9 mouse cellular contexts compared by ENCODE assay signal in the genomic region with DNA sequence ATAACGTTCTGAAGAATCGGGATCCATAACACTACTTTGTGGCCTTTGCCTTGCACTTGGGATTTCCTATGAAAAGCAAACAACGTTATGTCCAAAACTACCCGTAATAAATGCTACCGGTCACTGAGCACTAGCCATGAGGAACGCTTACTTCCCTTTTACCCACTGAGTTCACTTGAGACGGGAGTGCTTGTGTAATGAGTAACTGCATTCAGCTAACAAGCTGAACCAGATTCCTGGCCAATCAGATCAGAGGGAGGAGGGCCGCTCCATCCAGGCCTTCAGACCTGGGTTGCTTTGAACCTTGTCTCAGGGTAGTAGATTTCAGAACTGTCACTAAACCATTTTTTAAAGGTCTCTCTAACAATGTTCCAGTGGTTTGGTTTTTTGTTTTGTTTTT.
DNase-seq lines count a peak whose midpoint lies in the region; ATAC-seq lines count a peak whose summit lies in the region.
"Had no signal": no experiment of that assay in that cellular context is flagged by ENCODE, and none has a peak within 500 bp of the region (broad histone marks: within the 10 kb centered on the region; RNA-seq: fewer than 3 reads in every experiment).

No protein-coding gene starts in this region.

- ATAC-seq in hindbrain, embryonic 13.5 days (ENCODE audit: low FRiP score): no peak
- ATAC-seq in hindbrain, embryonic 14.5 days (ENCODE audit: low FRiP score): no peak
- ATAC-seq in CD4-positive, CD25-positive, alpha-beta regulatory T cell, adult 4 months: no peak

- H3K9ac ChIP-seq in hindbrain, embryonic 13.5 days: no peak overlapping the region
- H3K9ac ChIP-seq in hindbrain, embryonic 14.5 days: no peak overlapping the region
- H3K9ac ChIP-seq: neural tube, embryonic 12.5 days had no signal

- H3K36me3 ChIP-seq in hindbrain, embryonic 13.5 days: no peaks in the 10 kb centered on the region
- no peaks in the 10 kb centered on the region for H3K36me3 ChIP-seq in hindbrain, embryonic 14.5 days (replicated peaks; ENCODE audit: control insufficient read depth, insufficient read depth)
- H3K36me3 ChIP-seq: neural tube, embryonic 12.5 days had no signal

- whole genome bisulfite sequencing in hindbrain, embryonic 13.5 days: 58% methylated on average over 8 of the region's 8 CpGs
- WGBS in hindbrain, embryonic 14.5 days: 60% methylated on average over 8 of the region's 8 CpGs

- no peak overlapping the region for H3K4me3 ChIP-seq in hindbrain, embryonic 13.5 days
- H3K4me3 ChIP-seq in hindbrain, embryonic 14.5 days (replicated peaks; ENCODE audit: low read length): no peak overlapping the region
- H3K4me3 ChIP-seq: neural tube, embryonic 12.5 days had no signal

- peak overlapping the region; percentile 35; the same call in 1 of the 2 replicates for H3K27ac ChIP-seq in hindbrain, embryonic 13.5 days
- H3K27ac ChIP-seq in hindbrain, embryonic 14.5 days: no peak overlapping the region
- H3K27ac ChIP-seq: neural tube, embryonic 12.5 days had no signal

- peaks cover 45% of the 10 kb centered on the region for H3K4me1 ChIP-seq in hindbrain, embryonic 13.5 days (replicated peaks)
- peaks cover 37% of the 10 kb centered on the region for H3K4me1 ChIP-seq in hindbrain, embryonic 14.5 days (replicated peaks; ENCODE audit: control insufficient read depth, insufficient read depth, low read length)

- no peak for DNase-seq in hindbrain, embryonic 14.5 days (ENCODE audit: low spot score)
- peak; percentile 36 for DNase-seq in gonadal fat pad, adult 2 months (ENCODE audit: low read depth)
- peak; percentile 78 to 91 for DNase-seq in kidney, postnatal 25 days
- DNase-seq in retina, postnatal 1 day: peak; percentile 78
- no peak for DNase-seq in right cerebral cortex, postnatal 14 days
- DNase-seq in thymus, postnatal 10 days (ENCODE audit: low spot score in 2 of 2): no peak

- H3K27me3 ChIP-seq in hindbrain, embryonic 13.5 days: no peaks in the 10 kb centered on the region
- H3K27me3 ChIP-seq in hindbrain, embryonic 14.5 days (ENCODE audit: control insufficient read depth, insufficient read depth, low read length): no peaks in the 10 kb centered on the region
- H3K27me3 ChIP-seq: neural tube, embryonic 12.5 days had no signal

- H3K9me3 ChIP-seq in hindbrain, embryonic 13.5 days: no peaks in the 10 kb centered on the region
- no peaks in the 10 kb centered on the region for H3K9me3 ChIP-seq in hindbrain, embryonic 14.5 days (ENCODE audit: control insufficient read depth, low read length)
- H3K9me3 ChIP-seq: neural tube, embryonic 12.5 days had no signal

- no peak overlapping the region for H3K4me2 ChIP-seq in hindbrain, embryonic 13.5 days
- H3K4me2 ChIP-seq in hindbrain, embryonic 14.5 days (replicated peaks): no peak overlapping the region
- H3K4me2 ChIP-seq: neural tube, embryonic 12.5 days had no signal

Comparison
In these comparisons a context has a peak if more than half of its experiments do, and no peak if none do; other contexts are left out.
1. DNase-seq: peak in gonadal fat pad, adult 2 months (single experiment), kidney, postnatal 25 days (2 of 2) and retina, postnatal 1 day (single experiment); none in hindbrain, embryonic 14.5 days (single experiment), right cerebral cortex, postnatal 14 days (single experiment) and thymus, postnatal 10 days (0 of 2).